Mouse (Mus musculus): ENCODE measurements around the gene Tm6sf2.

Tm6sf2 gene

GRCm38 (mm10) chr8:70089296-70089960, 16.7 kb downstream of the Tm6sf2 start:
- no peak for DNase-seq (ENCODE audit: low spot score in 2 of 2)

- DNase-seq (ENCODE audit: low spot score in 2 of 2), result no peak
Measured at GRCm38 (mm10) chr8:70092786-70093185, 20.1 kb downstream of the Tm6sf2 start.

- DNase-seq (ENCODE audit: low spot score in 2 of 2), result no peak
Measured at GRCm38 (mm10) chr8:70099276-70099675, 26.6 kb downstream of the Tm6sf2 start.

- no peak for DNase-seq (ENCODE audit: low spot score in 2 of 2)
Measured at GRCm38 (mm10) chr8:70100241-70100640, 27.5 kb downstream of the Tm6sf2 start.

- no peak for DNase-seq (ENCODE audit: low spot score in 2 of 2)
Measured at GRCm38 (mm10) chr8:70104506-70104905, 31.8 kb downstream of the Tm6sf2 start.

GRCm38 (mm10) chr8:70104922-70105321, 32.2 kb downstream of the Tm6sf2 start:
- DNase-seq (ENCODE audit: low spot score in 2 of 2), result no peak

GRCm38 (mm10) chr8:70110451-70110850, 37.7 kb downstream of the Tm6sf2 start:
- no peak for DNase-seq (ENCODE audit: low spot score in 2 of 2)

- no peak for DNase-seq (ENCODE audit: low spot score in 2 of 2)
Measured at GRCm38 (mm10) chr8:70111192-70111795, 38.6 kb downstream of the Tm6sf2 start.

GRCm38 (mm10) chr8:70112401-70113016, 39.8 kb downstream of the Tm6sf2 start:
- no peak for DNase-seq (ENCODE audit: low spot score in 2 of 2)

GRCm38 (mm10) chr8:70114488-70114887, 41.8 kb downstream of the Tm6sf2 start:
- DNase-seq (ENCODE audit: low spot score in 2 of 2), result no peak

GRCm38 (mm10) chr8:70114892-70115291, 42.2 kb downstream of the Tm6sf2 start:
- no peak for DNase-seq (ENCODE audit: low spot score in 2 of 2)

- no peak for DNase-seq (ENCODE audit: low spot score in 2 of 2)
Measured at GRCm38 (mm10) chr8:70117611-70118010, 44.9 kb downstream of the Tm6sf2 start.

GRCm38 (mm10) chr8:70118726-70119700, 46.3 kb downstream of the Tm6sf2 start:
- DNase-seq (ENCODE audit: low spot score in 2 of 2), result peak; percentile 33 to 63

- DNase-seq (ENCODE audit: low spot score in 2 of 2), result peak; percentile 88 to 92
Measured at GRCm38 (mm10) chr8:70120667-70121066, 47.9 kb downstream of the Tm6sf2 start, which contains the start of gene Ncan. Ncan (minus strand) TSS chr8:70120873.

- no peak for DNase-seq (ENCODE audit: low spot score in 2 of 2)
Measured at GRCm38 (mm10) chr8:70122863-70123262, 50.1 kb downstream of the Tm6sf2 start.

- no peak for DNase-seq (ENCODE audit: low spot score in 2 of 2)
Measured at GRCm38 (mm10) chr8:70124992-70125391, 52.3 kb downstream of the Tm6sf2 start.

GRCm38 (mm10) chr8:70128435-70128834, 55.7 kb downstream of the Tm6sf2 start:
- DNase-seq (ENCODE audit: low spot score in 2 of 2), result peak in 1 of 2 experiments; percentile 42

- DNase-seq (ENCODE audit: low spot score in 2 of 2), result peak; percentile 40 to 48
Measured at GRCm38 (mm10) chr8:70129309-70129952, 56.7 kb downstream of the Tm6sf2 start.
